Mouse (Mus musculus) cerebellum, adult 9-11 months (tissue): ENCODE data around the gene Parl.

Experiments
- DNase-seq: peaks from one replicate; pipeline ENCODE4 v3.0.0; 2022

Gene Parl

GRCm38 (mm10) chr16:20234406-20234805, 67.8 kb downstream of the Parl start:
- DNase-seq = no peak
